Mouse (Mus musculus) layer of hippocampus, postnatal 10 days (tissue): ENCODE results near the gene Gm4303. TPM values are rescaled to one million over a fixed set of nuclear protein-coding genes. Genes with fewer than 3 reads are reported as not detected.
"Not testable (repeated sequence)": the region's sequence is repeated elsewhere in the genome, so short reads cannot be mapped to it uniquely, and the experiment has no call there.

ENCODE experiments used
- DNase-seq, 2 experiments: peaks; one replicate each; pipeline ENCODE4 v3.0.0; 2021; ENCODE audit warnings: low spot score in 2 of 2
- long read RNA-seq: library from polyadenylated mRNA; stranded (forward); transcript quantifications from one replicate; pipeline ENCODE4 v2.0.0, GENCODE M21; 2023
- total RNA-seq, 2 experiments: library from RNA; stranded (reverse); gene quantifications; 2 replicates each; pipeline ENCODE4 v1.2.3; 2021

Gm4303 gene
- not detected for total RNA-seq
- long read RNA-seq, result 0 reads

DNA sequence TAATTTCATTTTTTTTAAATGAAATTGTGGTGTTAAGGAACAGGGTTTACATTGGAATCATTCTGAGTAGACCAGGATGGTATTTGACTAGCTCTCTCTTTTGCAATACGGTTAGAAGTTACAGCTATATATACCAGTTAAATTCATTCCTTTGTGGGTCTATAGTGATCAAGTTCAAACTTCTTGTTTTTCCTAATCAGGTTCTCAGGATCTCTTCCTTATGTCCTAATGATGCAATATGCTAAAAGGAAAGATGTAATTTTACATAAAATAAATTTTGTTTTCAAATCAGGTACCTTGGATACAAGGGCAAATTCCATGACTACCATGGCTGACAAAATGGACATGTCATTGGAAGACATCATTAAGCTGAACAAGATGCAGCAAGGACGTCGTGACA, at the start of gene Gm4303:
Gene Gm4303 (plus strand): TSS at position 301 of the 400 bp plus-strand sequence.
- DNase-seq, result not testable (repeated sequence)

DNA sequence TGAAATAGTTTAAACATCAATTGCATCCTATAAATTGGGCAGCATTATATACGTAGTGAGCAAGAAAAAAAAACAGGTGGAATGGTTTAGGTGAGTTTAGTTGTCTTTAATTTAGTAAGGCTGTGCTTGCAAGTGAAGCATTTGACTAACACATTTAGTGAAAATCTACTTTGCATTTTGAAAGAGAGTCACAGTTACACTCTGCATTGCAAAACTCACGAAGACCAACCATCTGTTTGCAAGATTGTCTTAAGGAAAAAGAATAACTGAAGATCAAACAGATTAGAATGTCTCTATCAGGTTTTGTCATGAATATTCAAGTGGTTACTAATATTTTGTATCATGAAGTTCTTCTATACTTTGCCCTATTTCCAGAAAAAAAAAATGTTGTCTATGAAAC, 49.7 kb upstream of the Gm4303 start:
- DNase-seq, result no peak

DNA sequence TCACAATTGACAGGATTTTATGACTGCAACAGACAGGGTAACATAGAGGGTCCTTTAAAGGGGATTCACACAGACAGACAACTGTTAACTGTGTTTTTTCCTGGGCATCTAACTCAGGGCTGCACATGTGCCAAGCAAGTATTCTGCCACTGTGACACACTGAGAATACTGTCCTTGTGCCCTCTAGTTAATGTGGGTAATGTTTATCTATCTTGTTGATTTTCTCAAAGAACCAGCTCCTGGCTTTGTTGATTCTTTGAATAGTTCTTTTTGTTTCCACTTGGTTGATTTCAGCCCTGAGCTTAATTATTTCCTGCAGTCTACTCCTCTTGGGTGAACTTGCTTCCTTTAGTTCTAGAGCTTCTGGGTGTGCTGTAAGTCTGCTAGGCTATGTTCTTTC, 45.7 kb upstream of the Gm4303 start:
- DNase-seq, result not testable (repeated sequence)

DNA sequence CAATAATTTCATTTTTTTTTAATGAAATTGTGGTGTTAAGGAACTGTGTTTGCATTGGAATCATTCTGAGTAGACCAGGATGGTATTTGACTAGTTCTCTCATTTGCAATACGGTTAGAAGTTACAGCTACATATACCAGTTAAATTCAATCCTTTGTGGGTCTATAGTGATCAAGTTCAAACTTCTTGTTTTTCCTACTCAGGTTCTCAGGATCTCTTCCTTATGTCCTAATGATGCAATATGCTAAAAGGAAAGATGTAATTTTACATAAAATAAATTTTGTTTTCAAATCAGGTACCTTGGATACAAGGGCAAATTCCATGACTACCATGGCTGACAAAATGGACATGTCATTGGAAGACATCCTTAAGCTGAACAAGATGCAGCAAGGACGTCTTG, 10.4 kb upstream of the Gm4303 start, which contains the start of gene Gm4301:
Gene Gm4301 (plus strand): TSS at position 301 of the 400 bp plus-strand sequence.
- DNase-seq, result not testable (repeated sequence)

DNA sequence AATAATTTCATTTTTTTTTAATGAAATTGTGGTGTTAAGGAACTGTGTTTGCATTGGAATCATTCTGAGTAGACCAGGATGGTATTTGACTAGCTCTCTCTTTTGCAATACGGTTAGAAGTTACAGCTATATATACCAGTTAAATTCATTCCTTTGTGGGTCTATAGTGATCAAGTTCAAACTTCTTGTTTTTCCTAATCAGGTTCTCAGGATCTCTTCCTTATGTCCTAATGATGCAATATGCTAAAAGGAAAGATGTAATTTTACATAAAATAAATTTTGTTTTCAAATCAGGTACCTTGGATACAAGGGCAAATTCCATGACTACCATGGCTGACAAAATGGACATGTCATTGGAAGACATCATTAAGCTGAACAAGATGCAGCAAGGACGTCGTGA, 5.2 kb upstream of the Gm4303 start, which contains the start of gene Gm4302:
Gene Gm4302 (plus strand): TSS at position 301 of the 400 bp plus-strand sequence.
- not testable (repeated sequence) for DNase-seq

DNA sequence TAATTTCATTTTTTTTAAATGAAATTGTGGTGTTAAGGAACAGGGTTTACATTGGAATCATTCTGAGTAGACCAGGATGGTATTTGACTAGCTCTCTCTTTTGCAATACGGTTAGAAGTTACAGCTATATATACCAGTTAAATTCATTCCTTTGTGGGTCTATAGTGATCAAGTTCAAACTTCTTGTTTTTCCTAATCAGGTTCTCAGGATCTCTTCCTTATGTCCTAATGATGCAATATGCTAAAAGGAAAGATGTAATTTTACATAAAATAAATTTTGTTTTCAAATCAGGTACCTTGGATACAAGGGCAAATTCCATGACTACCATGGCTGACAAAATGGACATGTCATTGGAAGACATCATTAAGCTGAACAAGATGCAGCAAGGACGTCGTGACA, 5.0 kb downstream of the Gm4303 start, which contains the start of gene Gm4305:
Gene Gm4305 (plus strand): TSS at position 301 of the 400 bp plus-strand sequence.
- DNase-seq, result not testable (repeated sequence)

DNA sequence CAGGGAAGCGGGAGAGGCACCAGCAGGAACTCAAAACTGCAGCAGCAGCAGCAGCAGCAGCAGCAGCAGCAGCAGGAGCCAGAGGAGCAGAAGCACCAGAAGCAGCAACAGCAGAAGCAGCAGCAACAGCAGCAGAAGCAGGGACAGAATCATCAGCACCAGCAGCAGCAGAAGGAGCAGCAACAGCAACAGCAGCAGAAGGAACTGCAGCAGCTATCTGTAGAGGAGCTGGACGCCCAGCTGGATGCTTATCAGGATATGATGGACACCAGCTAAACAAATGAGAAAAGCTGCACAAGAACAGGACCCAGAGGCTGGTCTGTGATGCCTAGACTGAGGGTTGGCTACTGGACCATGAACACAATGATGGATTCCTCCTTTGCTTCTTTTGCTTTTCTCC, 11.1 kb downstream of the Gm4303 start:
- DNase-seq, result peak; percentile 13

DNA sequence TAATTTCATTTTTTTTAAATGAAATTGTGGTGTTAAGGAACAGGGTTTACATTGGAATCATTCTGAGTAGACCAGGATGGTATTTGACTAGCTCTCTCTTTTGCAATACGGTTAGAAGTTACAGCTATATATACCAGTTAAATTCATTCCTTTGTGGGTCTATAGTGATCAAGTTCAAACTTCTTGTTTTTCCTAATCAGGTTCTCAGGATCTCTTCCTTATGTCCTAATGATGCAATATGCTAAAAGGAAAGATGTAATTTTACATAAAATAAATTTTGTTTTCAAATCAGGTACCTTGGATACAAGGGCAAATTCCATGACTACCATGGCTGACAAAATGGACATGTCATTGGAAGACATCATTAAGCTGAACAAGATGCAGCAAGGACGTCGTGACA, 15.3 kb downstream of the Gm4303 start, which contains the start of gene Gm4307:
Gene Gm4307 (plus strand): TSS at position 301 of the 400 bp plus-strand sequence.
- not testable (repeated sequence) for DNase-seq

DNA sequence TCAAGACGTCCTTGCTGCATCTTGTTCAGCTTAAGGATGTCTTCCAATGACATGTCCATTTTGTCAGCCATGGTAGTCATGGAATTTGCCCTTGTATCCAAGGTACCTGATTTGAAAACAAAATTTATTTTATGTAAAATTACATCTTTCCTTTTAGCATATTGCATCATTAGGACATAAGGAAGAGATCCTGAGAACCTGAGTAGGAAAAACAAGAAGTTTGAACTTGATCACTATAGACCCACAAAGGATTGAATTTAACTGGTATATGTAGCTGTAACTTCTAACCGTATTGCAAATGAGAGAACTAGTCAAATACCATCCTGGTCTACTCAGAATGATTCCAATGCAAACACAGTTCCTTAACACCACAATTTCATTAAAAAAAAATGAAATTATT, 36.7 kb downstream of the Gm4303 start, which contains the start of gene Gm4312:
Gene Gm4312 (minus strand): TSS at position 101 of the 400 bp plus-strand sequence.
- DNase-seq, result not testable (repeated sequence)

Other genes with a start within 250 kb of the Gm4303 start
- not detected for gene Gm4301, start 10.3 kb upstream of the Gm4303 start, total RNA-seq
- not detected for gene Gm4302, start 5.1 kb upstream of the Gm4303 start, total RNA-seq
- gene Gm4305, start 5.1 kb downstream of the Gm4303 start, total RNA-seq, result not detected
- gene Gm4307, start 15.4 kb downstream of the Gm4303 start, total RNA-seq, result not detected
- gene Gm4312, start 36.6 kb downstream of the Gm4303 start, total RNA-seq, result not detected
- gene Tmtc3, start 141.4 kb downstream of the Gm4303 start, total RNA-seq, result 10 to 100 TPM; 11.4 to 12.3 TPM
- 10 to 100 TPM; 10.9 to 14.3 TPM for gene Cep290, start 141.6 kb downstream of the Gm4303 start, total RNA-seq
- 10 to 100 TPM; 26.2 to 29.0 TPM for gene 4930430F08Rik, start 244.5 kb downstream of the Gm4303 start, total RNA-seq
- not detected for gene 1700017N19Rik, start 244.5 kb downstream of the Gm4303 start, total RNA-seq